Mouse (Mus musculus): ENCODE results near the gene Xpo1.
"Not testable (repeated sequence)": the region's sequence is repeated elsewhere in the genome, so short reads cannot be mapped to it uniquely, and the experiment has no call there.

Gene Xpo1

GRCm38 (mm10) chr11:23255427-23256193 lies at the start of gene Xpo1:
Gene Xpo1, plus strand, starts transcription at chr11:23256041.
- DNase-seq (ENCODE audit: low spot score), result peak; percentile 99

GRCm38 (mm10) chr11:23209717-23210116 lies 46.1 kb upstream of the Xpo1 start:
- no peak for DNase-seq (ENCODE audit: low spot score)

- no peak for DNase-seq (ENCODE audit: low spot score)
These were observed 45.0 kb upstream of the Xpo1 start for GRCm38 (mm10) chr11:23210590-23211510.

GRCm38 (mm10) chr11:23217430-23217829 lies 38.4 kb upstream of the Xpo1 start:
- no peak for DNase-seq (ENCODE audit: low spot score)

- DNase-seq (ENCODE audit: low spot score), result no peak
These were observed 19.8 kb upstream of the Xpo1 start for GRCm38 (mm10) chr11:23236015-23236414.

- DNase-seq (ENCODE audit: low spot score), result no peak
These were observed 1.9 kb upstream of the Xpo1 start for GRCm38 (mm10) chr11:23253931-23254330.

- DNase-seq (ENCODE audit: low spot score), result no peak
These were observed 1.3 kb upstream of the Xpo1 start for GRCm38 (mm10) chr11:23254548-23254947.

- no peak for DNase-seq (ENCODE audit: low spot score)
These were observed 801 bp upstream of the Xpo1 start for GRCm38 (mm10) chr11:23255053-23255426.

- DNase-seq (ENCODE audit: low spot score), result no peak
These were observed 457 bp downstream of the Xpo1 start for GRCm38 (mm10) chr11:23256194-23256802.

- DNase-seq (ENCODE audit: low spot score), result peak; percentile 75
These were observed 1.2 kb downstream of the Xpo1 start for GRCm38 (mm10) chr11:23256803-23257704.

GRCm38 (mm10) chr11:23259073-23259472 lies 3.2 kb downstream of the Xpo1 start:
- DNase-seq (ENCODE audit: low spot score), result no peak

GRCm38 (mm10) chr11:23259481-23259880 lies 3.6 kb downstream of the Xpo1 start:
- no peak for DNase-seq (ENCODE audit: low spot score)

- DNase-seq (ENCODE audit: low spot score), result no peak
These were observed 4.3 kb downstream of the Xpo1 start for GRCm38 (mm10) chr11:23260186-23260585.

- no peak for DNase-seq (ENCODE audit: low spot score)
These were observed 5.6 kb downstream of the Xpo1 start for GRCm38 (mm10) chr11:23261490-23261889.

- DNase-seq (ENCODE audit: low spot score), result no peak
These were observed 9.1 kb downstream of the Xpo1 start for GRCm38 (mm10) chr11:23264949-23265348.

GRCm38 (mm10) chr11:23271770-23272724 lies 16.2 kb downstream of the Xpo1 start:
- DNase-seq (ENCODE audit: low spot score), result no peak

- no peak for DNase-seq (ENCODE audit: low spot score)
These were observed 19.9 kb downstream of the Xpo1 start for GRCm38 (mm10) chr11:23275780-23276179.

- no peak for DNase-seq (ENCODE audit: low spot score)
These were observed 28.6 kb downstream of the Xpo1 start for GRCm38 (mm10) chr11:23284469-23284868.

GRCm38 (mm10) chr11:23288866-23289265 lies 33.0 kb downstream of the Xpo1 start:
- DNase-seq (ENCODE audit: low spot score), result not testable (repeated sequence)

GRCm38 (mm10) chr11:23297379-23297778 lies 41.5 kb downstream of the Xpo1 start:
- no peak for DNase-seq (ENCODE audit: low spot score)
